Mouse (Mus musculus): ENCODE results near the gene Pdpn. TPM values are rescaled to one million over a fixed set of nuclear protein-coding genes. Genes with fewer than 3 reads are reported as not detected.
A peak's percentile ranks its signal among the peaks of the same experiment; 100 is the strongest.
"Not testable (repeated sequence)": the region's sequence is repeated elsewhere in the genome, so short reads cannot be mapped to it uniquely, and the experiment has no call there.

Gene Pdpn
- polyA plus RNA-seq (2016; fragmentation: Nextera tagmentation; extraction: Ambion mirVana), result 85.2 and 113 TPM in 2 replicates

- 1% methylated on average over 31 of the region's 31 CpGs for WGBS
- DNase-seq (ENCODE audit: low spot score), result peak; percentile 83
- Histone ChIP-seq H3K4me3 (peak within 1 kb of the TSS; percentile 68), H3K27me3 (ENCODE audit: insufficient read depth, poor library complexity, severe bottlenecking) (peaks cover 22% of the 10 kb centered on the region; the same call in 1 of the 2 replicates), H3K36me3 (peaks cover 6% of the 10 kb centered on the region), H3K4me1 (replicated peaks) (peaks cover 77% of the 10 kb centered on the region), H3K27ac (peak within 1 kb of the TSS; percentile 90), H3K9me3 (no peaks in the 10 kb centered on the region)
These were observed at the start of gene Pdpn for GRCm38 (mm10) chr4:143299325-143300070. Pdpn (minus strand) TSS chr4:143299564.

GRCm38 (mm10) chr4:143348678-143349077 lies 49.3 kb upstream of the Pdpn start:
- H3K36me3 ChIP-seq, result no peaks in the 10 kb centered on the region
- peaks cover 63% of the 10 kb centered on the region for H3K27me3 ChIP-seq (ENCODE audit: insufficient read depth, poor library complexity, severe bottlenecking)
- WGBS, result 16% methylated on average over 5 of the region's 5 CpGs
- DNase-seq (ENCODE audit: low spot score), result no peak
- H3K4me1 ChIP-seq (replicated peaks), result peaks cover 23% of the 10 kb centered on the region
- H3K27ac ChIP-seq, result no peak overlapping the region
- no peak overlapping the region for H3K4me3 ChIP-seq
- no peaks in the 10 kb centered on the region for H3K9me3 ChIP-seq

GRCm38 (mm10) chr4:143345491-143345890 lies 46.1 kb upstream of the Pdpn start:
- H3K9me3 ChIP-seq; H3K27ac ChIP-seq; H3K4me3 ChIP-seq; DNase-seq (ENCODE audit: low spot score); H3K36me3 ChIP-seq: not testable (repeated sequence)
- Histone ChIP-seq H3K27me3 (ENCODE audit: insufficient read depth, poor library complexity, severe bottlenecking) (peaks cover 36% of the 10 kb centered on the region), H3K4me1 (replicated peaks) (peaks cover 18% of the 10 kb centered on the region)
- 86% methylated on average over 5 of the region's 5 CpGs for WGBS

- WGBS, result 89% methylated on average over 7 of the region's 7 CpGs
- no peak overlapping the region for H3K27ac ChIP-seq
These were observed 42.1 kb upstream of the Pdpn start for GRCm38 (mm10) chr4:143341470-143341869.

GRCm38 (mm10) chr4:143339808-143340207 lies 40.4 kb upstream of the Pdpn start:
- Histone ChIP-seq H3K27me3 (ENCODE audit: insufficient read depth, poor library complexity, severe bottlenecking) (no peaks in the 10 kb centered on the region), H3K4me3 (no peak overlapping the region), H3K36me3 (no peaks in the 10 kb centered on the region), H3K4me1 (replicated peaks) (no peaks in the 10 kb centered on the region), H3K9me3 (no peaks in the 10 kb centered on the region), H3K27ac (no peak overlapping the region)
- DNase-seq (ENCODE audit: low spot score), result no peak
- WGBS, result 89% methylated on average over 13 of the region's 13 CpGs

More at GRCm38 (mm10) chr4:143341470-143341869, 42.1 kb upstream of the Pdpn start:
- H3K9me3 ChIP-seq, result no peaks in the 10 kb centered on the region
- H3K4me1 ChIP-seq (replicated peaks), result no peaks in the 10 kb centered on the region
- H3K36me3 ChIP-seq, result no peaks in the 10 kb centered on the region
- no peaks in the 10 kb centered on the region for H3K27me3 ChIP-seq (ENCODE audit: insufficient read depth, poor library complexity, severe bottlenecking)
- DNase-seq (ENCODE audit: low spot score), result no peak
- H3K4me3 ChIP-seq, result no peak overlapping the region

GRCm38 (mm10) chr4:143336096-143336495 lies 36.7 kb upstream of the Pdpn start:
- WGBS, result 54% methylated on average over 2 of the region's 2 CpGs
- DNase-seq (ENCODE audit: low spot score), result no peak
- H3K36me3 ChIP-seq, result no peaks in the 10 kb centered on the region
- H3K4me3 ChIP-seq, result no peak overlapping the region
- no peaks in the 10 kb centered on the region for H3K27me3 ChIP-seq (ENCODE audit: insufficient read depth, poor library complexity, severe bottlenecking)
- H3K4me1 ChIP-seq (replicated peaks), result no peaks in the 10 kb centered on the region
- no peak overlapping the region for H3K27ac ChIP-seq
- H3K9me3 ChIP-seq, result no peaks in the 10 kb centered on the region

GRCm38 (mm10) chr4:143334995-143335394 lies 35.6 kb upstream of the Pdpn start:
- Histone ChIP-seq H3K27me3 (ENCODE audit: insufficient read depth, poor library complexity, severe bottlenecking) (no peaks in the 10 kb centered on the region), H3K4me3 (no peak overlapping the region), H3K27ac (no peak overlapping the region), H3K36me3 (no peaks in the 10 kb centered on the region), H3K4me1 (replicated peaks) (peaks cover 5% of the 10 kb centered on the region; the same call in 1 of the 2 replicates), H3K9me3 (no peaks in the 10 kb centered on the region)
- DNase-seq (ENCODE audit: low spot score), result no peak
- WGBS, result 90% methylated on average over 17 of the region's 17 CpGs

- Histone ChIP-seq H3K4me1 (replicated peaks) (peaks cover 5% of the 10 kb centered on the region; the same call in 1 of the 2 replicates), H3K9me3 (no peaks in the 10 kb centered on the region), H3K4me3 (no peak overlapping the region), H3K27ac (no peak overlapping the region), H3K27me3 (ENCODE audit: insufficient read depth, poor library complexity, severe bottlenecking) (no peaks in the 10 kb centered on the region), H3K36me3 (no peaks in the 10 kb centered on the region)
- DNase-seq (ENCODE audit: low spot score), result no peak
- 59% methylated on average over 5 of the region's 5 CpGs for WGBS
These were observed 34.8 kb upstream of the Pdpn start for GRCm38 (mm10) chr4:143334145-143334544.

GRCm38 (mm10) chr4:143331787-143332186 lies 32.4 kb upstream of the Pdpn start:
- Histone ChIP-seq H3K27me3 (ENCODE audit: insufficient read depth, poor library complexity, severe bottlenecking) (no peaks in the 10 kb centered on the region), H3K36me3 (no peaks in the 10 kb centered on the region), H3K9me3 (no peaks in the 10 kb centered on the region), H3K27ac (no peak overlapping the region), H3K4me3 (no peak overlapping the region), H3K4me1 (replicated peaks) (peaks cover 5% of the 10 kb centered on the region; the same call in 1 of the 2 replicates)
- no peak for DNase-seq (ENCODE audit: low spot score)
- WGBS, result 90% methylated on average over 1 of the region's 1 CpGs

- H3K36me3 ChIP-seq, result no peaks in the 10 kb centered on the region
- WGBS, result 41% methylated on average over 9 of the region's 9 CpGs
- DNase-seq (ENCODE audit: low spot score), result peak; percentile 51
- H3K9me3 ChIP-seq, result no peaks in the 10 kb centered on the region
- H3K4me1 ChIP-seq (replicated peaks), result peaks cover 11% of the 10 kb centered on the region
- H3K4me3 ChIP-seq, result peak overlapping the region; percentile 13; the same call in 1 of the 2 replicates
- no peaks in the 10 kb centered on the region for H3K27me3 ChIP-seq (ENCODE audit: insufficient read depth, poor library complexity, severe bottlenecking)
- peak overlapping the region; percentile 50; the same call in 1 of the 2 replicates for H3K27ac ChIP-seq
These were observed 31.2 kb upstream of the Pdpn start for GRCm38 (mm10) chr4:143330566-143330965.

GRCm38 (mm10) chr4:143325625-143325941 lies 26.2 kb upstream of the Pdpn start:
- DNase-seq (ENCODE audit: low spot score), result peak; percentile 84
- Histone ChIP-seq H3K27ac (peak overlapping the region; percentile 83), H3K4me3 (peak overlapping the region; percentile 41), H3K27me3 (ENCODE audit: insufficient read depth, poor library complexity, severe bottlenecking) (no peaks in the 10 kb centered on the region), H3K36me3 (peaks cover 4% of the 10 kb centered on the region; the same call in 1 of the 2 replicates), H3K4me1 (replicated peaks) (peaks cover 27% of the 10 kb centered on the region), H3K9me3 (no peaks in the 10 kb centered on the region)
- WGBS, result 3% methylated on average over 10 of the region's 10 CpGs

GRCm38 (mm10) chr4:143324925-143325624 lies 25.7 kb upstream of the Pdpn start:
- Histone ChIP-seq H3K36me3 (peaks cover 7% of the 10 kb centered on the region; the same call in 1 of the 2 replicates), H3K4me1 (replicated peaks) (peaks cover 24% of the 10 kb centered on the region), H3K4me3 (peak overlapping the region; percentile 41), H3K9me3 (no peaks in the 10 kb centered on the region), H3K27ac (peak overlapping the region; percentile 83), H3K27me3 (ENCODE audit: insufficient read depth, poor library complexity, severe bottlenecking) (no peaks in the 10 kb centered on the region)
- DNase-seq (ENCODE audit: low spot score), result no peak
- 31% methylated on average over 15 of the region's 15 CpGs for WGBS
